Mouse (Mus musculus): ENCODE data around the gene Neu4.
"Not testable (repeated sequence)": the region's sequence is repeated elsewhere in the genome, so short reads cannot be mapped to it uniquely, and the experiment has no call there.

Neu4 gene

GRCm38 (mm10) chr1:94053530-94054216 is 33.4 kb downstream of the Neu4 start:
- DNase-seq (ENCODE audit: low read depth, low spot score): no peak

- DNase-seq (ENCODE audit: low read depth, low spot score): no peak
Measured at GRCm38 (mm10) chr1:94054481-94054880, 34.2 kb downstream of the Neu4 start.

- no peak for DNase-seq (ENCODE audit: low read depth, low spot score)
Measured at GRCm38 (mm10) chr1:94055966-94056365, 35.7 kb downstream of the Neu4 start.

- DNase-seq (ENCODE audit: low read depth, low spot score): no peak
Measured at GRCm38 (mm10) chr1:94057401-94057800, 37.1 kb downstream of the Neu4 start.

- not testable (repeated sequence) for DNase-seq (ENCODE audit: low read depth, low spot score)
Measured at GRCm38 (mm10) chr1:94058281-94058680, 38.0 kb downstream of the Neu4 start.

GRCm38 (mm10) chr1:94074756-94075155 is 54.5 kb downstream of the Neu4 start:
- DNase-seq (ENCODE audit: low read depth, low spot score): no peak

GRCm38 (mm10) chr1:94076702-94077101 is 56.5 kb downstream of the Neu4 start:
- DNase-seq (ENCODE audit: low read depth, low spot score): no peak

Measured in ZHBTc4 (cell line).